Mouse (Mus musculus) telencephalon, adult 2 months (tissue): Measurements from ENCODE around the gene Ufsp1.
A peak's percentile ranks its signal among the peaks of the same experiment; 100 is the strongest.

ENCODE experiments used
- DNase-seq: peaks from one replicate; pipeline ENCODE4 v3.0.0-alpha.2; 2011; ENCODE audit warnings: low read depth, low spot score

The Ufsp1 gene

GRCm38 (mm10) chr5:137295296-137295695 is 867 bp downstream of the Ufsp1 start:
- DNase-seq = no peak

- no peak for DNase-seq
Measured at GRCm38 (mm10) chr5:137295712-137296111, 1.3 kb downstream of the Ufsp1 start.

GRCm38 (mm10) chr5:137297126-137297525 is 2.7 kb downstream of the Ufsp1 start:
- no peak for DNase-seq

- DNase-seq = no peak
Measured at GRCm38 (mm10) chr5:137299240-137299639, 4.8 kb downstream of the Ufsp1 start.

GRCm38 (mm10) chr5:137301253-137301652 is 6.8 kb downstream of the Ufsp1 start:
- DNase-seq = no peak

GRCm38 (mm10) chr5:137303609-137304008 is 9.2 kb downstream of the Ufsp1 start:
- no peak for DNase-seq

- no peak for DNase-seq
Measured at GRCm38 (mm10) chr5:137304165-137304564, 9.7 kb downstream of the Ufsp1 start.

GRCm38 (mm10) chr5:137304816-137305215 is 10.4 kb downstream of the Ufsp1 start:
- no peak for DNase-seq

GRCm38 (mm10) chr5:137305822-137306221 is 11.4 kb downstream of the Ufsp1 start:
- DNase-seq = peak; percentile 65

- DNase-seq = no peak
Measured at GRCm38 (mm10) chr5:137306439-137307005, 12.1 kb downstream of the Ufsp1 start.

GRCm38 (mm10) chr5:137307071-137307912 is 12.9 kb downstream of the Ufsp1 start, which contains the start of gene Srrt:
TSS of gene Srrt (minus strand) at chr5:137307674.
- peak; percentile 98 for DNase-seq

GRCm38 (mm10) chr5:137308356-137308755 is 13.9 kb downstream of the Ufsp1 start:
- DNase-seq = no peak

- no peak for DNase-seq
Measured at GRCm38 (mm10) chr5:137313466-137314192, 19.2 kb downstream of the Ufsp1 start.

GRCm38 (mm10) chr5:137314193-137315083 is 20.0 kb downstream of the Ufsp1 start, which contains the start of gene Trip6:
TSS of gene Trip6 (minus strand) at chr5:137314404.
- DNase-seq = no peak

GRCm38 (mm10) chr5:137315084-137315903 is 20.9 kb downstream of the Ufsp1 start:
- no peak for DNase-seq

- no peak for DNase-seq
Measured at GRCm38 (mm10) chr5:137317361-137317760, 22.9 kb downstream of the Ufsp1 start.

GRCm38 (mm10) chr5:137318570-137318969 is 24.1 kb downstream of the Ufsp1 start:
- no peak for DNase-seq

GRCm38 (mm10) chr5:137320996-137321395 is 26.6 kb downstream of the Ufsp1 start:
- no peak for DNase-seq

GRCm38 (mm10) chr5:137330910-137331309 is 36.5 kb downstream of the Ufsp1 start:
- no peak for DNase-seq

GRCm38 (mm10) chr5:137332857-137333511 is 38.6 kb downstream of the Ufsp1 start:
- no peak for DNase-seq
